Mouse (Mus musculus) activated CD4-positive, CD25-positive, alpha-beta regulatory T cell, adult 9 weeks (primary cell): ENCODE measurements around the gene Mllt1. TPM values are rescaled to one million over a fixed set of nuclear protein-coding genes. Genes with fewer than 3 reads are reported as not detected.

Source experiments
- polyA plus RNA-seq: library from polyadenylated mRNA; unstranded; fragments of 100-300 nt; shearing (Covaris generic); gene quantifications from one replicate; pipeline ENCODE4 v1.2.1, GENCODE M21; 2017

Mllt1 gene
- 4.7 TPM for polyA plus RNA-seq

GRCm38 (mm10) chr17:56935363-56936131 lies at the start of gene Mllt1:
Gene Mllt1 (minus strand): TSS chr17:56935415.

GRCm38 (mm10) chr17:56982013-56982412 lies 46.8 kb upstream of the Mllt1 start, which contains the start of gene Acer1:
Gene Acer1 (minus strand): TSS chr17:56982126.

GRCm38 (mm10) chr17:56874936-56875651 lies 60.1 kb downstream of the Mllt1 start, which contains the start of gene 1700061G19Rik:
Gene 1700061G19Rik (plus strand): TSS chr17:56875477.

GRCm38 (mm10) chr17:56874237-56874636 lies 61.0 kb downstream of the Mllt1 start, which contains the start of gene Acsbg2:
Gene Acsbg2 (minus strand): TSS chr17:56874447.

Other genes starting within 250 kb of the Mllt1 start
- gene Ndufa11, start 217.6 kb downstream of the Mllt1 start, polyA plus RNA-seq: 290 TPM
- 4.2 TPM for gene Vmac, start 217.4 kb downstream of the Mllt1 start, polyA plus RNA-seq
- not detected for gene Nrtn, start 177.9 kb downstream of the Mllt1 start, polyA plus RNA-seq
- 56.0 TPM for gene Dus3l, start 170.7 kb downstream of the Mllt1 start, polyA plus RNA-seq
- gene Prr22, start 165.2 kb downstream of the Mllt1 start, polyA plus RNA-seq: 1.6 TPM
- gene Rfx2, start 104.4 kb downstream of the Mllt1 start, polyA plus RNA-seq: 1.5 TPM
- not detected for gene Acsbg2, start 61.0 kb downstream of the Mllt1 start, polyA plus RNA-seq
- gene 1700061G19Rik, start 59.9 kb downstream of the Mllt1 start, polyA plus RNA-seq: not detected
- gene Acer1, start 46.7 kb upstream of the Mllt1 start, polyA plus RNA-seq: not detected
- gene Clpp, start 54.9 kb upstream of the Mllt1 start, polyA plus RNA-seq: 79.5 TPM
- gene Alkbh7, start 61.9 kb upstream of the Mllt1 start, polyA plus RNA-seq: 43.6 TPM
- gene Pspn, start 64.6 kb upstream of the Mllt1 start, polyA plus RNA-seq: 1.0 TPM
- gene Gtf2f1, start 75.9 kb upstream of the Mllt1 start, polyA plus RNA-seq: 92.3 TPM
- gene Gm17949, start 76.1 kb upstream of the Mllt1 start, polyA plus RNA-seq: 0.67 TPM
- gene Khsrp, start 96.1 kb upstream of the Mllt1 start, polyA plus RNA-seq: 9.0 TPM
- gene Slc25a41, start 106.2 kb upstream of the Mllt1 start, polyA plus RNA-seq: not detected
- 1.2 TPM for gene Crb3, start 123.7 kb upstream of the Mllt1 start, polyA plus RNA-seq
- gene Slc25a23, start 124.4 kb upstream of the Mllt1 start, polyA plus RNA-seq: 3.2 TPM
- gene Dennd1c, start 143.1 kb upstream of the Mllt1 start, polyA plus RNA-seq: 333 TPM
- gene Tubb4a, start 152.4 kb upstream of the Mllt1 start, polyA plus RNA-seq: 2.2 TPM
- gene Tnfsf9, start 169.9 kb upstream of the Mllt1 start, polyA plus RNA-seq: 10.5 TPM
- gene Cd70, start 214.4 kb upstream of the Mllt1 start, polyA plus RNA-seq: 1.0 TPM